Mouse (Mus musculus) myocyte (in vitro differentiated cells): ENCODE data around the gene Ccr6. TPM values are rescaled to one million over a fixed set of nuclear protein-coding genes. Genes with fewer than 3 reads are reported as not detected.
A peak's percentile ranks its signal among the peaks of the same experiment; 100 is the strongest.

Source experiments
- H3K27me3 ChIP-seq: one replicate; pipeline ENCODE4 v1.6.1; 2011; ENCODE audit not compliant: control insufficient read depth, insufficient read depth, insufficient read length
- H3K36me3 ChIP-seq: one replicate; pipeline ENCODE4 v1.6.1; 2011; ENCODE audit not compliant: control insufficient read depth, insufficient read depth
- H3K4me2 ChIP-seq: one replicate; pipeline ENCODE4 v1.6.1; 2011; ENCODE audit warnings: low read depth, control low read depth
- H3K4me3 ChIP-seq: one replicate; pipeline ENCODE4 v1.5.1; 2011; ENCODE audit warnings: mild to moderate bottlenecking, control low read depth, moderate library complexity
- H3K79me2 ChIP-seq: one replicate; pipeline ENCODE4 v1.6.1; 2011; ENCODE audit not compliant: control insufficient read depth, insufficient read depth
- H3ac ChIP-seq: one replicate; pipeline ENCODE4 v1.6.1; 2011; ENCODE audit not compliant: control insufficient read depth, insufficient read length
- CEBPB ChIP-seq: IDR thresholded peaks from 2 replicates; pipeline ENCODE4 v1.6.1; 2011; ENCODE audit warnings: mild to moderate bottlenecking, moderate library complexity; ENCODE audit not compliant: poor library complexity, insufficient read depth, severe bottlenecking
- E2F4 ChIP-seq: IDR thresholded peaks from one replicate; pipeline ENCODE4 v1.6.1; 2011; ENCODE audit warnings: mild to moderate bottlenecking, control low read depth, moderate library complexity; ENCODE audit not compliant: insufficient read depth
- MAX ChIP-seq: IDR thresholded peaks from one replicate; pipeline ENCODE4 v1.6.1; 2011; ENCODE audit warnings: low read depth, mild to moderate bottlenecking, control low read depth
- MYOD1 ChIP-seq, 3 experiments: IDR thresholded peaks; one replicate each; pipeline ENCODE4 v1.6.1; 2011; ENCODE audit warnings: control low read depth in 2 of 3, low read depth in 2 of 3, mild to moderate bottlenecking in 2 of 3, moderate library complexity in 1 of 3; ENCODE audit not compliant: insufficient read length in 2 of 3, control insufficient read depth in 1 of 3
- MYOG ChIP-seq, 3 experiments: IDR thresholded peaks; one replicate each; pipeline ENCODE4 v1.6.1; 2011; ENCODE audit warnings: control low read depth in 2 of 3, low read depth in 2 of 3, mild to moderate bottlenecking in 2 of 3; ENCODE audit not compliant: insufficient read length in 2 of 3, control insufficient read depth in 1 of 3, insufficient read depth in 1 of 3
- POLR2A ChIP-seq: IDR thresholded peaks from one replicate; pipeline ENCODE4 v1.6.1; 2011; ENCODE audit warnings: low read depth, mild to moderate bottlenecking, control low read depth, moderate library complexity; ENCODE audit not compliant: insufficient read length
- POLR2AphosphoS2 ChIP-seq: IDR thresholded peaks from one replicate; pipeline ENCODE4 v1.6.1; 2011; ENCODE audit warnings: low read depth, control low read depth; ENCODE audit not compliant: insufficient read length
- REST ChIP-seq: IDR thresholded peaks from one replicate; pipeline ENCODE4 v1.6.1; 2011; ENCODE audit warnings: mild to moderate bottlenecking, control low read depth, moderate library complexity; ENCODE audit not compliant: insufficient read depth, insufficient read length
- SRF ChIP-seq: IDR thresholded peaks from one replicate; pipeline ENCODE4 v1.6.1; 2011; ENCODE audit warnings: low read depth; ENCODE audit not compliant: control insufficient read depth, insufficient read length
- TCF12 ChIP-seq: IDR thresholded peaks from one replicate; pipeline ENCODE4 v1.6.1; 2011; ENCODE audit warnings: mild to moderate bottlenecking, control low read depth; ENCODE audit not compliant: poor library complexity, insufficient read depth, severe bottlenecking
- TCF3 ChIP-seq: IDR thresholded peaks from one replicate; pipeline ENCODE4 v1.6.1; 2011; ENCODE audit warnings: low read depth, control low read depth; ENCODE audit not compliant: insufficient read length
- USF1 ChIP-seq: IDR thresholded peaks from one replicate; pipeline ENCODE4 v1.6.1; 2011; ENCODE audit warnings: low read depth, mild to moderate bottlenecking, control low read depth, moderate library complexity
- polyA plus RNA-seq: library from polyadenylated mRNA; unstranded; fragments of >200 nt; fragmentation: generic; extraction: Trizol; gene quantifications from one replicate; pipeline ENCODE4 v1.2.1, GENCODE M21; 2012; ENCODE audit warnings: missing spikeins

Gene Ccr6
- polyA plus RNA-seq, 1 experiment = not detected

- Histone ChIP-seq H3K4me3 (peak within 1 kb of the TSS; percentile 85), H3ac (peak within 1 kb of the TSS; percentile 93), H3K36me3 (no peaks in the 10 kb centered on the region), H3K27me3 (no peaks in the 10 kb centered on the region), H3K4me2 (peak within 1 kb of the TSS; percentile 82), H3K79me2 (peaks cover 8% of the 10 kb centered on the region)
- TF ChIP-seq POLR2AphosphoS2 = peak; percentile 56
- no peak for TF ChIP-seq MYOD1 (IDR thresholded peaks at IDR 0.05; ENCODE audit: control insufficient read depth in 1 of 3, insufficient read length in 2 of 3, low read depth in 2 of 3)
- no peak for TF ChIP-seq USF1
- TF ChIP-seq MAX = no peak
- no peak for TF ChIP-seq CEBPB
- TF ChIP-seq POLR2A = peak; percentile 44
- no peak for TF ChIP-seq TCF3
Observed at GRCm38 (mm10) chr17:8282821-8283525, 47.1 kb downstream of the Ccr6 start, which contains the start of gene Mpc1. Gene Mpc1 (plus strand): TSS chr17:8282904.

GRCm38 (mm10) chr17:8283526-8284253 is 47.8 kb downstream of the Ccr6 start:
- H3K27me3 ChIP-seq = no peaks in the 10 kb centered on the region
- no peaks in the 10 kb centered on the region for H3K36me3 ChIP-seq
- TF ChIP-seq POLR2A = peak; percentile 74
- peak; percentile 76 for TF ChIP-seq POLR2AphosphoS2
- no peak for TF ChIP-seq TCF12
- peaks cover 8% of the 10 kb centered on the region for H3K79me2 ChIP-seq
- H3ac ChIP-seq = peak overlapping the region; percentile 93
- H3K4me2 ChIP-seq = peak overlapping the region; percentile 82
- H3K4me3 ChIP-seq = peak overlapping the region; percentile 85

GRCm38 (mm10) chr17:8284254-8284661 is 48.4 kb downstream of the Ccr6 start:
- no peaks in the 10 kb centered on the region for H3K36me3 ChIP-seq
- TF ChIP-seq TCF12 = no peak
- TF ChIP-seq MYOD1 (IDR thresholded peaks at IDR 0.05; ENCODE audit: control insufficient read depth in 1 of 3, insufficient read length in 2 of 3, low read depth in 2 of 3) = peak in 1 of 3 experiments; percentile 2
- no peak for TF ChIP-seq POLR2AphosphoS2
- no peak for TF ChIP-seq REST
- H3K4me2 ChIP-seq = peak overlapping the region; percentile 75
- peaks cover 8% of the 10 kb centered on the region for H3K79me2 ChIP-seq
- no peaks in the 10 kb centered on the region for H3K27me3 ChIP-seq
- peak overlapping the region; percentile 93 for H3ac ChIP-seq
- H3K4me3 ChIP-seq = peak overlapping the region; percentile 85

GRCm38 (mm10) chr17:8285056-8285455 is 49.2 kb downstream of the Ccr6 start:
- H3K79me2 ChIP-seq = peaks cover 8% of the 10 kb centered on the region
- peak overlapping the region; percentile 85 for H3K4me3 ChIP-seq
- peak overlapping the region; percentile 75 for H3K4me2 ChIP-seq
- H3K36me3 ChIP-seq = no peaks in the 10 kb centered on the region
- H3K27me3 ChIP-seq = no peaks in the 10 kb centered on the region
- TF ChIP-seq SRF (no peak), TCF3 (no peak), CEBPB (no peak), USF1 (no peak), REST (no peak), E2F4 (no peak)
- H3ac ChIP-seq = peak overlapping the region; percentile 93

- Histone ChIP-seq H3K27me3 (no peaks in the 10 kb centered on the region), H3K4me3 (no peak overlapping the region), H3ac (no peak overlapping the region), H3K36me3 (no peaks in the 10 kb centered on the region), H3K4me2 (no peak overlapping the region), H3K79me2 (peaks cover 8% of the 10 kb centered on the region)
- TF ChIP-seq SRF (no peak), USF1 (no peak), MAX (no peak), E2F4 (no peak), CEBPB (no peak), MYOD1 (IDR thresholded peaks at IDR 0.05; ENCODE audit: control insufficient read depth in 1 of 3, insufficient read length in 2 of 3, low read depth in 2 of 3) (no peak), POLR2A (no peak), POLR2AphosphoS2 (no peak), TCF3 (no peak), MYOG (IDR thresholded peaks at IDR 0.05; ENCODE audit: control insufficient read depth in 1 of 3, insufficient read depth in 1 of 3, insufficient read length in 2 of 3, low read depth in 2 of 3) (no peak), REST (no peak), TCF12 (no peak)
Observed at GRCm38 (mm10) chr17:8286987-8287386, 51.1 kb downstream of the Ccr6 start.
